Mouse (Mus musculus) liver, postnatal 0 days (tissue): Measurements from ENCODE around the gene Ankrd63. TPM values are rescaled to one million over a fixed set of nuclear protein-coding genes. Genes with fewer than 3 reads are reported as not detected.

ENCODE experiments used
- ATAC-seq: fragments of 200-750 bp; cut with Nextera tagmentation; 2 replicates; pipeline ENCODE4 v1.8.0; 2017; ENCODE audit warnings: mild to moderate bottlenecking, moderate library complexity
- DNase-seq: peaks from one replicate; pipeline ENCODE4 v3.0.0-alpha.2; 2016
- H3K27ac ChIP-seq: fragments of 300-500 bp; sonication (generic); 2 replicates; pipeline ENCODE4 v1.5.1; 2014; ENCODE audit warnings: antibody characterized with exemption, moderate library complexity, mild to moderate bottlenecking, low read depth
- H3K27me3 ChIP-seq: fragments of 300-500 bp; sonication (generic); 2 replicates; pipeline ENCODE4 v1.6.1; 2014; ENCODE audit warnings: low read length, control low read depth, mixed read lengths; ENCODE audit not compliant: insufficient read depth
- H3K36me3 ChIP-seq: fragments of 300-500 bp; sonication (generic); replicated peaks from 2 replicates; pipeline ENCODE4 v1.6.1; 2014; ENCODE audit warnings: mild to moderate bottlenecking, control low read depth, low read length, moderate library complexity, mixed read lengths; ENCODE audit not compliant: insufficient read depth
- H3K4me1 ChIP-seq: fragments of 300-500 bp; sonication (generic); 2 replicates; pipeline ENCODE4 v1.6.1; 2014; ENCODE audit warnings: antibody characterized with exemption, mild to moderate bottlenecking, control low read depth; ENCODE audit not compliant: insufficient read depth
- H3K4me2 ChIP-seq: fragments of 300-500 bp; sonication (generic); 2 replicates; pipeline ENCODE4 v1.6.1; 2014; ENCODE audit warnings: low read depth, mild to moderate bottlenecking, low read length, moderate library complexity, mixed read lengths
- H3K4me3 ChIP-seq: fragments of 300-500 bp; sonication (generic); 2 replicates; pipeline ENCODE4 v1.5.1; 2014; ENCODE audit warnings: low read depth, low read length
- H3K9ac ChIP-seq: fragments of 300-500 bp; sonication (generic); replicated peaks from 2 replicates; pipeline ENCODE4 v1.6.1; 2014; ENCODE audit warnings: mild to moderate bottlenecking, moderate library complexity
- H3K9me3 ChIP-seq: fragments of 300-500 bp; sonication (generic); 2 replicates; pipeline ENCODE4 v1.6.1; 2016; ENCODE audit warnings: mild to moderate bottlenecking, control low read depth, low read length, mixed read lengths
- CTCF ChIP-seq: sonication (generic); IDR thresholded peaks from 2 replicates; pipeline ENCODE4 v1.5.1; 2016; ENCODE audit warnings: antibody characterized with exemption, low read depth
- EP300 ChIP-seq: IDR thresholded peaks from 2 replicates; pipeline ENCODE4 v1.6.1; 2016; ENCODE audit warnings: antibody characterized with exemption, low read depth, mild to moderate bottlenecking
- WGBS: fragments of 180-500 bp; shearing (Covaris S2); extraction: QIAGEN DNeasy Blood & Tissue Kit; methylation state at CpG from one replicate; pipeline ENCODE4 v1.1.7; 2014; ENCODE audit not compliant: insufficient replicate concordance; 5-methylcytosine and 5-hydroxymethylcytosine counted together
- polyA plus RNA-seq: library from polyadenylated mRNA; unstranded; fragments of >200 nt; fragmentation: Nextera tagmentation; extraction: Ambion mirVana; gene quantifications from 2 replicates; pipeline ENCODE4 v1.2.1, GENCODE M21; 2015

Gene Ankrd63
- polyA plus RNA-seq, 1 experiment from 2014 or later: 0.02 TPM

GRCm38 (mm10) chr2:118716677-118717076, 12.9 kb upstream of the Ankrd63 start:
- no peak overlapping the region for H3K27ac ChIP-seq
- peaks cover 15% of the 10 kb centered on the region for H3K27me3 ChIP-seq
- ATAC-seq: no peak
- no peak overlapping the region for H3K4me3 ChIP-seq
- H3K9ac ChIP-seq: no peak overlapping the region
- no peaks in the 10 kb centered on the region for H3K4me1 ChIP-seq
- DNase-seq: no peak
- WGBS: 73% methylated on average over 5 of the region's 5 CpGs
- no peaks in the 10 kb centered on the region for H3K9me3 ChIP-seq
- H3K4me2 ChIP-seq: no peak overlapping the region
- TF ChIP-seq EP300: no peak
- no peak for TF ChIP-seq CTCF
- H3K36me3 ChIP-seq: no peaks in the 10 kb centered on the region

GRCm38 (mm10) chr2:118714230-118714629, 10.5 kb upstream of the Ankrd63 start:
- no peak overlapping the region for H3K4me2 ChIP-seq
- DNase-seq (no peak), ATAC-seq (no peak)
- H3K9me3 ChIP-seq: no peaks in the 10 kb centered on the region
- H3K27me3 ChIP-seq: peaks cover 25% of the 10 kb centered on the region
- H3K4me1 ChIP-seq: peaks cover 17% of the 10 kb centered on the region
- no peak overlapping the region for H3K27ac ChIP-seq
- WGBS: 55% methylated on average over 4 of the region's 4 CpGs
- no peak overlapping the region for H3K4me3 ChIP-seq
- TF ChIP-seq EP300 (no peak), CTCF (no peak)
- H3K36me3 ChIP-seq: no peaks in the 10 kb centered on the region
- H3K9ac ChIP-seq: no peak overlapping the region

GRCm38 (mm10) chr2:118713631-118714030, 9.9 kb upstream of the Ankrd63 start:
- Histone ChIP-seq H3K4me3 (no peak overlapping the region), H3K27me3 (peaks cover 29% of the 10 kb centered on the region), H3K9ac (no peak overlapping the region), H3K4me2 (no peak overlapping the region), H3K9me3 (no peaks in the 10 kb centered on the region), H3K27ac (no peak overlapping the region), H3K4me1 (peaks cover 17% of the 10 kb centered on the region), H3K36me3 (no peaks in the 10 kb centered on the region)
- TF ChIP-seq CTCF (no peak), EP300 (no peak)
- WGBS: 64% methylated on average over 6 of the region's 6 CpGs
- no peak for ATAC-seq
- DNase-seq: no peak

GRCm38 (mm10) chr2:118711038-118711494, 7.3 kb upstream of the Ankrd63 start:
- H3K9ac ChIP-seq: no peak overlapping the region
- WGBS: 16% methylated on average over 36 of the region's 36 CpGs
- H3K4me1 ChIP-seq: peaks cover 17% of the 10 kb centered on the region
- ATAC-seq (no peak), DNase-seq (no peak)
- H3K36me3 ChIP-seq: no peaks in the 10 kb centered on the region
- H3K4me2 ChIP-seq: peak overlapping the region; percentile 59
- peaks cover 51% of the 10 kb centered on the region for H3K27me3 ChIP-seq
- no peak for TF ChIP-seq CTCF
- no peak for TF ChIP-seq EP300
- no peaks in the 10 kb centered on the region for H3K9me3 ChIP-seq
- H3K4me3 ChIP-seq: peak overlapping the region; percentile 13; the same call in 1 of the 2 replicates
- no peak overlapping the region for H3K27ac ChIP-seq

- Histone ChIP-seq H3K4me1 (peaks cover 17% of the 10 kb centered on the region), H3K27ac (no peak overlapping the region), H3K36me3 (no peaks in the 10 kb centered on the region), H3K4me2 (no peak overlapping the region), H3K27me3 (peaks cover 64% of the 10 kb centered on the region), H3K9me3 (no peaks in the 10 kb centered on the region), H3K4me3 (no peak overlapping the region), H3K9ac (no peak overlapping the region)
- TF ChIP-seq EP300 (no peak), CTCF (no peak)
- DNase-seq: no peak
- ATAC-seq: peak; percentile 78
- 34% methylated on average over 4 of the region's 4 CpGs for WGBS
Measured at GRCm38 (mm10) chr2:118709655-118710221, 6.0 kb upstream of the Ankrd63 start.

GRCm38 (mm10) chr2:118708472-118708871, 4.7 kb upstream of the Ankrd63 start:
- H3K9ac ChIP-seq: no peak overlapping the region
- no peak overlapping the region for H3K4me2 ChIP-seq
- peaks cover 25% of the 10 kb centered on the region for H3K4me1 ChIP-seq
- no peak overlapping the region for H3K4me3 ChIP-seq
- ATAC-seq (no peak), DNase-seq (no peak)
- no peak overlapping the region for H3K27ac ChIP-seq
- no peaks in the 10 kb centered on the region for H3K36me3 ChIP-seq
- 74% methylated on average over 4 of the region's 4 CpGs for WGBS
- no peak for TF ChIP-seq CTCF
- no peak for TF ChIP-seq EP300
- no peaks in the 10 kb centered on the region for H3K9me3 ChIP-seq
- H3K27me3 ChIP-seq: peaks cover 74% of the 10 kb centered on the region

- Histone ChIP-seq H3K4me3 (no peak overlapping the region), H3K27ac (no peak overlapping the region), H3K4me2 (no peak overlapping the region), H3K4me1 (peaks cover 35% of the 10 kb centered on the region), H3K9me3 (no peaks in the 10 kb centered on the region), H3K27me3 (peaks cover 83% of the 10 kb centered on the region), H3K36me3 (no peaks in the 10 kb centered on the region), H3K9ac (no peak overlapping the region)
- ATAC-seq (no peak), DNase-seq (no peak)
- 6% methylated on average over 6 of the region's 6 CpGs for WGBS
- no peak for TF ChIP-seq CTCF
- no peak for TF ChIP-seq EP300
Measured at GRCm38 (mm10) chr2:118706436-118706835, 2.7 kb upstream of the Ankrd63 start.
